Mouse (Mus musculus) kidney, embryonic 14.5 days (tissue): Measurements from ENCODE around the gene Plk5. TPM values are rescaled to one million over a fixed set of nuclear protein-coding genes. Genes with fewer than 3 reads are reported as not detected.

ENCODE experiments used
- ATAC-seq: fragments of 200-750 bp; cut with Nextera tagmentation; 2 replicates; pipeline ENCODE4 v1.8.0; 2017; ENCODE audit warnings: moderate number of reproducible peaks, mild to moderate bottlenecking, moderate TSS enrichment, moderate library complexity; ENCODE audit not compliant: low FRiP score, low TSS enrichment
- H3K27ac ChIP-seq: fragments of 300-500 bp; sonication (generic); 2 replicates; pipeline ENCODE4 v1.5.1; 2014; ENCODE audit warnings: low read depth, mild to moderate bottlenecking, low read length, moderate library complexity, mixed read lengths
- H3K27me3 ChIP-seq: fragments of 300-500 bp; sonication (generic); 2 replicates; pipeline ENCODE4 v1.6.1; 2014; ENCODE audit warnings: mild to moderate bottlenecking, low read length; ENCODE audit not compliant: control insufficient read depth, insufficient read depth
- H3K36me3 ChIP-seq: fragments of 300-500 bp; sonication (generic); 2 replicates; pipeline ENCODE4 v1.6.1; 2014; ENCODE audit warnings: low read length, mixed read lengths; ENCODE audit not compliant: control insufficient read depth, insufficient read depth
- H3K4me1 ChIP-seq: fragments of 300-500 bp; sonication (generic); 2 replicates; pipeline ENCODE4 v1.6.1; 2014; ENCODE audit warnings: low read length, mixed read lengths; ENCODE audit not compliant: control insufficient read depth, insufficient read depth
- H3K4me2 ChIP-seq: fragments of 300-500 bp; sonication (generic); replicated peaks from 2 replicates; pipeline ENCODE4 v1.6.1; 2014; ENCODE audit warnings: low read depth, mild to moderate bottlenecking, low read length
- H3K4me3 ChIP-seq: fragments of 300-500 bp; sonication (generic); 2 replicates; pipeline ENCODE4 v1.5.1; 2014; ENCODE audit warnings: mild to moderate bottlenecking, low read length
- H3K9ac ChIP-seq: fragments of 300-500 bp; sonication (generic); 2 replicates; pipeline ENCODE4 v1.6.1; 2014; ENCODE audit warnings: low read depth, mild to moderate bottlenecking, low read length, moderate library complexity
- H3K9me3 ChIP-seq: fragments of 300-500 bp; sonication (generic); 2 replicates; pipeline ENCODE4 v1.6.1; 2016; ENCODE audit warnings: low read length; ENCODE audit not compliant: control insufficient read depth
- WGBS: fragments of 180-500 bp; shearing (Covaris S2); extraction: QIAGEN DNeasy Blood & Tissue Kit; methylation state at CpG from one replicate; pipeline ENCODE4 v1.1.7; 2014; 5-methylcytosine and 5-hydroxymethylcytosine counted together
- polyA plus RNA-seq: library from polyadenylated mRNA; unstranded; fragments of >200 nt; fragmentation: Nextera tagmentation; extraction: Ambion mirVana; gene quantifications from 2 replicates; pipeline ENCODE4 v1.2.1, GENCODE M21; 2014

Gene Plk5
- polyA plus RNA-seq, 1 experiment from 2014 or later = 0.62 TPM

DNA sequence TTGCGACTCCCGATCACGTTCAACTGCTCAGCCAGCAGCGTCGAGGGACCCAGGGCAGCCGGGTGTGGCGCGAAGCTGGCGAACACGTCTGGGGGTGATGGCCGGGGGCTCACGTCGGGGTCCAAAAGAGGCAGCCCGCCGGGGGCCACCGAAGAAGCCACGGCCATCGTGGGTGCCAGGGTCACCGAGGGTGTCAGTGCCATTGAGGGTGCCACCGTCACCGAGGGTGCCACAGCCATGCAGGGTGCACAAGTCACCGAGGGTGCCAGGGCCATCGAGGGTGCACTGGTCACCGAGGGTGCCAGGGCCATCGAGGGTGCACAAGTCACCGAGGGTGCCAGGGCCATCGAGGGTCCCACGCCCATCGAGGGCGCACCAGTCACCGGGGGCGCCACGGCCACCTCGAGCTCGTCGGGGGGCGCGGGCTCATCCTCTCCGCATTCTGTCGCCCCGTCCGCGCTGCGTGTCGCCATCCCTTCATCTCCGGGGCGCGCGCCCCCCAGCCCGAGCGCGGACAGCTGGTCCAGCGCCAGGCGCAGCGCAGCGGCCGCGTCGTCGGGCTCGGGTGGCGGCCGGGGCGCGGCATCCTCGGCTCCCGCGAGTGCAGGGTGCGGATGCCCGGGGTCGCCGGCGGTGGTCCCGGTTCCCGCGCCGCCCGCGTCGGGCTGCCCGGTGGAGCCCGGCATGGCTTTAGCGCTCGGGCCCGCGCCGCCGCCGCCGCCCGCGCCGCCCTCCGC, 30.6 kb downstream of the Plk5 start:
- Histone ChIP-seq H3K9me3 (no peaks in the 10 kb centered on the region), H3K36me3 (peaks cover 46% of the 10 kb centered on the region), H3K27ac (peak overlapping the region; percentile 85), H3K4me3 (peak overlapping the region; percentile 90), H3K4me1 (peaks cover 33% of the 10 kb centered on the region), H3K4me2 (peak overlapping the region; percentile 94), H3K9ac (peak overlapping the region; percentile 97), H3K27me3 (no peaks in the 10 kb centered on the region)
- WGBS = under 1% methylated on average over 81 of the region's 94 CpGs
- ATAC-seq = peak; percentile 2

DNA sequence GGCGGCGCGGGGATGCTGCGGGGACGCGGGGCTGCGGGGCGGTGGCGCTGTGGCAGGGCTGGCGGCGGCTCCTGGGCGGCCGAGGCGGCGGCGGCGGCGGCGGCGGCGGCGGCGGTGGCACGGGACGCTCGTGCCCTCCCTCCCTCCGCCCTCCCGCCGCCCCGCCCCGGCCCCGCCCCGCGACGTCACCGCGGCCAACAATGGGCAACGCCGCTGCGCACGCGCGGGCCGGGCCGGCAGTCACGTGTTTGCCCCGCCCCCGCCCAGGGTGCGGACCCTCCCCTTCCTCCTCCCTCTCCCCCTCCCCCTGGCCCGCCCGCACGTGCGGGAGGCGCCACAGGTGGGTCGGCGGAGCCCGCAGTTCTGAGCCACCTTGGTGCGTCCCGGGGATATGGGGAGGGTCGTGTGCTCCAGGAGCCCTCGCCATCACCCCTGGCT, 31.3 kb downstream of the Plk5 start, which contains the start of gene Mex3d:
Gene Mex3d, minus strand, starts transcription at position 138 of the 438 bp plus-strand sequence.
- ATAC-seq = peak; percentile 55
- WGBS = 0% methylated on average over 8 of the region's 61 CpGs
- H3K9me3 ChIP-seq = no peaks in the 10 kb centered on the region
- peak within 1 kb of the TSS; percentile 85 for H3K27ac ChIP-seq
- no peaks in the 10 kb centered on the region for H3K27me3 ChIP-seq
- peak within 1 kb of the TSS; percentile 94 for H3K4me2 ChIP-seq
- peak within 1 kb of the TSS; percentile 90 for H3K4me3 ChIP-seq
- peaks cover 46% of the 10 kb centered on the region for H3K36me3 ChIP-seq
- H3K4me1 ChIP-seq = peaks cover 33% of the 10 kb centered on the region
- H3K9ac ChIP-seq = peak within 1 kb of the TSS; percentile 97

DNA sequence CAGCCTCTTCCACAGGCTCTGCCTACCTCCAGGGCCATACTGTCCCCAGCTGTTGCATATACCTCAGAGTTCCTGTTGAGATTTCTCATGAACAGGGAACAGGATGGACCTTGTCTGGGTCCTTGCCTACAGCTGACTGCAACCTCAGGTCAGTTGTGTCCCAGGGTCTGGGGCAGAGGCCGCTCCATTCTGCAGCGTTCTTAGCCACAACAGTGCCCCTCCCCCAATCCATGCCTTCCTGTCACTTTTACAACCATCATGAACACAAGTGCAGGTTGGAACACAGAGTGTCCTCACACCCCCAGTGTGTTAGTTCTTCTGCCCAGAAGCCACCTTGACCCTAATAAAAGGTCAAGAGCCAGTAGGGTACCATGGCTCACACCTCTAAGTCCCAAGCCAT, 32.5 kb downstream of the Plk5 start:
- H3K4me2 ChIP-seq = no peak overlapping the region
- H3K9me3 ChIP-seq = no peaks in the 10 kb centered on the region
- H3K36me3 ChIP-seq = peaks cover 46% of the 10 kb centered on the region
- 13% methylated on average over 2 of the region's 2 CpGs for WGBS
- no peak overlapping the region for H3K4me3 ChIP-seq
- ATAC-seq = no peak
- peaks cover 29% of the 10 kb centered on the region for H3K4me1 ChIP-seq
- no peaks in the 10 kb centered on the region for H3K27me3 ChIP-seq
- 0 out of 2 replicates have a peak overlapping the region, but pooled peaks have one; percentile 97 for H3K9ac ChIP-seq
- H3K27ac ChIP-seq = no peak overlapping the region

DNA sequence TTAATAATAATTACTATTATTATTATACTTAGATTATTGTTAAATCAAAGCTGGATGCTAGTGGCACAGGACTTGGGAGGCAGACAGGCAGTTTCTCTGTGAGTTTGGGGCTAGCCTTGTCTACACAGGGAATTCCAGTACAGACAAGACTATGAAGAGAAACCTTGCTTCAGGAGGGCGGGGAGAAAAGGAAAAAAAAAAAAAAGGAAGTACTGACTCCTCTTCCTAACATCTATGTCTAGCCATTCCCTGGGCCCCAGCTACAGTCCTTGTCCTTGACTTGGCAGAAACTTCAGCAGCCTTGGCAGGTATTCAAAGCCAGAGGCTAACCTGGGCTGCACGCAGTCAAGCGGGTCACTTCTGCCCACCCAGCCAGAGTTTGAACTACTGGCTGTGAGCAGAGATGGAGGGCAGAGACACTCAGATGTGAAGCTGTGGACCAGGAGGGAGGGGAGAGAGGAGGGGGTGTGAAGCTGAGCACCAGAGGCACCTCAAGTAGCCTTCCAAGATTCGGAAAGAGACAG, 33.0 kb downstream of the Plk5 start:
- 81% methylated on average over 4 of the region's 4 CpGs for WGBS
- no peaks in the 10 kb centered on the region for H3K27me3 ChIP-seq
- peaks cover 46% of the 10 kb centered on the region for H3K36me3 ChIP-seq
- no peaks in the 10 kb centered on the region for H3K9me3 ChIP-seq
- H3K9ac ChIP-seq = no peak overlapping the region
- H3K4me2 ChIP-seq = no peak overlapping the region
- peaks cover 25% of the 10 kb centered on the region for H3K4me1 ChIP-seq
- no peak overlapping the region for H3K27ac ChIP-seq
- no peak overlapping the region for H3K4me3 ChIP-seq
- no peak for ATAC-seq

DNA sequence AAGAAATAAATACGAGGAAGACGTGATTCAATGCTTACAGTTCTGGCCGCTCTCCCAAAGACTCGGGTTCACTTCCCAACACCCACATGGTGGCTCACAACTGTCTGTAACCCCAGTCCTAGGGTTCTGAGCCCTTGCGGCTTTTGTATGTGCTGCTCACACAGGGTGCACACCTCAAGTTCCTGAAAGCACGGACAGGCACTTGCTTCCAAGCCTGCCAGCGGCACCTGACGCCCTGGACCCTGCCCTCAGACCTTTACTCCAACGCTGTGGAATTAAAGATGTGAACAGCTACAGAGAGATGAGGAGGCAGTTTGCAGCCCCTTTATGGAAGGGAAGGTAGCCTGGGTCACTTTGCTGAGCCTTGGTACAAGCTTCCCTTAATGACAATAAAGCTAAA, 34.4 kb downstream of the Plk5 start:
- Histone ChIP-seq H3K9ac (no peak overlapping the region), H3K27me3 (no peaks in the 10 kb centered on the region), H3K36me3 (peaks cover 51% of the 10 kb centered on the region), H3K4me1 (peaks cover 12% of the 10 kb centered on the region), H3K27ac (no peak overlapping the region), H3K9me3 (no peaks in the 10 kb centered on the region), H3K4me2 (no peak overlapping the region), H3K4me3 (no peak overlapping the region)
- WGBS = 85% methylated on average over 9 of the region's 9 CpGs
- ATAC-seq = no peak

DNA sequence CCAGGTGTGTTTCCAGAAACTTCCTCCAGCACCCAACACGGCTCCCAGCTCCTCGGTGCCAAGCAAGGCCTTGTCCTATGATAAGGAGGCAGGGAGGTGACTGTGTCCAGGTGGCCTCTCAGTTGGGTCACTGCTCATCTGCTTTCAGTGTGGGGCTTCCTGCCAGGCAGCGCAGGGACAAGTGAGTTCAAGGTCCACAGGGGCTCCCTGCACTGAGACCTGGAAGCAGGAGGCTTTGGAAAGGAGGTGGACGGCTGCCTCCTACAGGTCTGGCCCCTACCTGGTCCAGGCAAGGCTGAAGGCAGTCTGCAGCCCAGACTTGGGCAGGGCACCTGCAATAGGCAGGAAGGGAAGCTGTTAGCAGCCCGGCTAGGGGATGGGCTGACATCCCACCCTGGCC, 36.4 kb downstream of the Plk5 start:
- Histone ChIP-seq H3K36me3 (peaks cover 64% of the 10 kb centered on the region), H3K27ac (no peak overlapping the region), H3K9ac (no peak overlapping the region)

DNA sequence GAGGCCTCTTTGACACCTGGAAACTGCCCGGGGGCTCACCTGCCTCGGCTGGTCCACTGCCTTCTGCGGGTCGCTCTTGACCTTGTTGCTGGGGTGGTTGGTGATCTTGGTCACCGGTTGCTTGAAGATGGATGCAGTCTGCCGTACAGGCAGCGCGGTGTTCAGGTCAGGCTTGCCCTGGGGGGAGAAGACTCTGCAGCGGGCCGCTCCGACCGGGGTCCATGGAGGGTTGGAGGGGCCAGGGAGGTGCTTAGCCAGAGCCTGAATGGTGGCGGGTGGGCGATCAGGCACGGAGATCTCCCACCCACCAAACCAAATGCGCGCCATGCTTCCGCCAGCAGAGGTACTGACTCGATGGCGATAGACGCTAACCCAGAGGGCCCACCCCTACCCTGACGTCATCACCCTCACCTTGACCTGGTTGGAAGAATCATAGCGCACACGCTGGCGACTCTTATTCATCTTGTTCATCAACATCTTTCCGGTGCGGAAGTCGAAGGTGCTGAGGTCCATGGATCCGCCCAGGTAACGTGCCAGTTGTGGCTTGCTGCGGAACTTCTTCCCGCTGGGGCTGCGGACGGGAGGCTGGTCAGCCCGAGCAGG, 38.9 kb downstream of the Plk5 start:
- Histone ChIP-seq H3K27ac (no peak overlapping the region), H3K4me2 (no peak overlapping the region), H3K36me3 (peaks cover 64% of the 10 kb centered on the region), H3K4me1 (peaks cover 16% of the 10 kb centered on the region), H3K9me3 (no peaks in the 10 kb centered on the region), H3K9ac (no peak overlapping the region), H3K27me3 (no peaks in the 10 kb centered on the region), H3K4me3 (no peak overlapping the region)
- 94% methylated on average over 35 of the region's 35 CpGs for WGBS
- ATAC-seq = no peak

More for the DNA sequence above, 36.4 kb downstream of the Plk5 start:
- H3K4me1 ChIP-seq = peaks cover 22% of the 10 kb centered on the region
- H3K4me3 ChIP-seq = no peak overlapping the region
- no peaks in the 10 kb centered on the region for H3K27me3 ChIP-seq
- WGBS = 91% methylated on average over 5 of the region's 5 CpGs
- ATAC-seq = no peak
- H3K9me3 ChIP-seq = no peaks in the 10 kb centered on the region
- H3K4me2 ChIP-seq = no peak overlapping the region

DNA sequence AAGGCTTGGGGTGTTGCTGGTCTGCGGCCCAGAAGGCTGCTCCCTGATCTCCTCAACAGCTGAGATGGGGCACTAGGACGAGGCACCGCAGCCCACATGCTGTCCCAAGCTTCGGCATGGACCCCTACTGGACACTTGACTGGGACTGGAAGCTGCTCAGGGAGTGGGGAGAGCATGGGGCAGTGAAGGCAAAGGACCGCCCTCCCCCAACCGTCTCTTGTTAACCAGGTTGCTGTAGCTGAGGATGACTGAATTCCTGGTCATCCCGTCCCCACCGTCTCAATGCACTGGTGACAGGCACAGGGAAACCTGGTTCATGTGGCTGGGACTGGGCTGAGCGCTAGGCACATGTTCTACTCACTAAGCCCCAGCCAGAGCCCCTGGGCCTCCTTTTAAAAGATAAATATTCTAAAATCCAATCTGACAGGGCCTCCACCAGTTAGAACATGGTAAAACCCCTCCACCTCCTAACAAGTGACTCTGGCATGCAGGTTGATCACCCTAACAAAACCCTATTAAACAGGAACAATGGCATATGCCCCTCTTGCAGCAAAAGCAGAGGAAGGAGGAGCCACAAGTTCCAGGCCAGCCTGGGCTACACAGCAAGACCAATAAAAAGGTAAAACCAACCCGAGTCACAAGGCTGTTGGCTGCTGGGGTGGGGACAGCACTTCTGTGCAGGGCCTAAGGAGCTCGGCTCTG, 40.7 kb downstream of the Plk5 start:
- Histone ChIP-seq H3K9me3 (no peaks in the 10 kb centered on the region), H3K27me3 (no peaks in the 10 kb centered on the region), H3K27ac (0 out of 2 replicates have a peak overlapping the region, but pooled peaks have one; percentile 24), H3K4me1 (peaks cover 19% of the 10 kb centered on the region), H3K4me2 (peak overlapping the region; percentile 59), H3K9ac (peak overlapping the region; percentile 98), H3K4me3 (peak overlapping the region; percentile 77), H3K36me3 (peaks cover 59% of the 10 kb centered on the region)
- WGBS = 92% methylated on average over 11 of the region's 11 CpGs
- no peak for ATAC-seq
